Mouse (Mus musculus) megakaryocyte, embryonic 14.5 days (primary cell): Measurements from ENCODE around the gene Tbl1xr1.

ENCODE experiments used
- FLI1 ChIP-seq: IDR thresholded peaks from 2 replicates; pipeline ENCODE4 v1.6.1; 2012; ENCODE audit warnings: low read length, inconsistent platforms, mixed read lengths
- GATA1 ChIP-seq: IDR thresholded peaks from 3 replicates; pipeline ENCODE4 v1.6.1; 2012; ENCODE audit warnings: mixed read lengths, low read length, inconsistent platforms, borderline replicate concordance

DNA sequence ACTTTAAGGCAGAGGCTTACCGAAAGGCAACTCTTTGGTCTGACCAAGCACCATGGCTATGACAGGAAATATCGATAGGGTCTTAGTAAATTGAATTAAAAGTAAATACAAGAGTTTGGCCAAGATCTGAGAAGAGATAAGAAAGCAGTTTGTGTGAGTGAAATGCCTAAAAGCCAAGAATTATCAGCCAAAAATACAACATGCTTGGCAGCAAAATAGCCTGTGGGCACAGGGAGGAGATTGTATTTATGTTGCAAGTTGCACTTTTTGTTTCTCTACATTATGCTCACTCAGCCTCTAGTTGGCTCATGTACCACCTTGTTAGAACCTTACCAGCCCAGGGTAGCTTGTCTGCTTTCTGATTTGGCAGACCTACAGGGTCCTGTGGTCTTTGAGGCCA is 91.4 kb downstream of the Tbl1xr1 start:
- no peak for TF ChIP-seq GATA1
- TF ChIP-seq FLI1 = no peak
